Mouse (Mus musculus): Measurements from ENCODE around the gene Zzef1. TPM values are rescaled to one million over a fixed set of nuclear protein-coding genes. Genes with fewer than 3 reads are reported as not detected.
"Not testable (repeated sequence)": the region's sequence is repeated elsewhere in the genome, so short reads cannot be mapped to it uniquely, and the experiment has no call there.

Zzef1 gene
- polyA plus RNA-seq (2015; fragmentation: Nextera tagmentation; extraction: Ambion mirVana) = 10.6 and 11.6 TPM in 2 replicates

GRCm38 (mm10) chr11:72795455-72796295, at the start of gene Zzef1, which contains the start of gene Cyb5d2:
TSS of gene Zzef1 (plus strand) at chr11:72796226.
TSS of gene Cyb5d2 (minus strand) at chr11:72796142.
- Histone ChIP-seq H3K27me3 (no peaks in the 10 kb centered on the region), H3K9ac (peak within 1 kb of the TSS; percentile 94), H3K9me3 (no peaks in the 10 kb centered on the region), H3K4me3 (peak within 1 kb of the TSS; percentile 98), H3K4me2 (peak within 1 kb of the TSS; percentile 93), H3K4me1 (peaks cover 12% of the 10 kb centered on the region), H3K36me3 (no peaks in the 10 kb centered on the region), H3K27ac (peak within 1 kb of the TSS; percentile 86)
- under 1% methylated on average over 69 of the region's 69 CpGs for WGBS
- ATAC-seq (ENCODE audit: insufficient number of reproducible peaks, insufficient read depth, low FRiP score, low TSS enrichment, low read depth) = peak; percentile 87

GRCm38 (mm10) chr11:72751956-72752355, 44.1 kb upstream of the Zzef1 start:
- H3K9me3 ChIP-seq = no peaks in the 10 kb centered on the region
- WGBS = 44% methylated on average over 2 of the region's 2 CpGs

GRCm38 (mm10) chr11:72758316-72758715, 37.7 kb upstream of the Zzef1 start:
- H3K9me3 ChIP-seq = no peaks in the 10 kb centered on the region
- H3K4me3 ChIP-seq = no peak overlapping the region
- H3K9ac ChIP-seq = no peak overlapping the region
- H3K4me2 ChIP-seq = no peak overlapping the region
- no peaks in the 10 kb centered on the region for H3K4me1 ChIP-seq
- ATAC-seq (ENCODE audit: insufficient number of reproducible peaks, insufficient read depth, low FRiP score, low TSS enrichment, low read depth) = no peak
- H3K27me3 ChIP-seq = no peaks in the 10 kb centered on the region
- 93% methylated on average over 5 of the region's 5 CpGs for WGBS
- H3K36me3 ChIP-seq = peaks cover 96% of the 10 kb centered on the region
- no peak overlapping the region for H3K27ac ChIP-seq

More at GRCm38 (mm10) chr11:72751956-72752355, 44.1 kb upstream of the Zzef1 start:
- H3K36me3 ChIP-seq = peaks cover 93% of the 10 kb centered on the region
- no peaks in the 10 kb centered on the region for H3K4me1 ChIP-seq
- no peaks in the 10 kb centered on the region for H3K27me3 ChIP-seq
- ATAC-seq (ENCODE audit: insufficient number of reproducible peaks, insufficient read depth, low FRiP score, low TSS enrichment, low read depth) = no peak
- H3K4me2 ChIP-seq = no peak overlapping the region
- no peak overlapping the region for H3K9ac ChIP-seq
- no peak overlapping the region for H3K27ac ChIP-seq
- H3K4me3 ChIP-seq = no peak overlapping the region

GRCm38 (mm10) chr11:72759581-72759980, 36.4 kb upstream of the Zzef1 start:
- no peak for ATAC-seq (ENCODE audit: insufficient number of reproducible peaks, insufficient read depth, low FRiP score, low TSS enrichment, low read depth)
- Histone ChIP-seq H3K4me3 (no peak overlapping the region), H3K9ac (no peak overlapping the region), H3K36me3 (peaks cover 95% of the 10 kb centered on the region), H3K9me3 (no peaks in the 10 kb centered on the region), H3K4me2 (no peak overlapping the region), H3K27me3 (no peaks in the 10 kb centered on the region), H3K4me1 (no peaks in the 10 kb centered on the region), H3K27ac (no peak overlapping the region)
- 93% methylated on average over 6 of the region's 6 CpGs for WGBS

- H3K27ac ChIP-seq = no peak overlapping the region
- no peak overlapping the region for H3K4me3 ChIP-seq
- H3K4me1 ChIP-seq = no peaks in the 10 kb centered on the region
- no peak for ATAC-seq (ENCODE audit: insufficient number of reproducible peaks, insufficient read depth, low FRiP score, low TSS enrichment, low read depth)
- no peak overlapping the region for H3K4me2 ChIP-seq
- H3K9me3 ChIP-seq = no peaks in the 10 kb centered on the region
- no peak overlapping the region for H3K9ac ChIP-seq
- 84% methylated on average over 1 of the region's 1 CpGs for WGBS
- H3K27me3 ChIP-seq = no peaks in the 10 kb centered on the region
- peaks cover 87% of the 10 kb centered on the region for H3K36me3 ChIP-seq
Measured at GRCm38 (mm10) chr11:72760781-72761180, 35.2 kb upstream of the Zzef1 start.

GRCm38 (mm10) chr11:72764270-72764669, 31.8 kb upstream of the Zzef1 start:
- no peaks in the 10 kb centered on the region for H3K9me3 ChIP-seq
- H3K27ac ChIP-seq = no peak overlapping the region
- no peak overlapping the region for H3K4me2 ChIP-seq
- peaks cover 75% of the 10 kb centered on the region for H3K36me3 ChIP-seq
- no peaks in the 10 kb centered on the region for H3K4me1 ChIP-seq
- H3K4me3 ChIP-seq = no peak overlapping the region
- 86% methylated on average over 4 of the region's 4 CpGs for WGBS
- no peak overlapping the region for H3K9ac ChIP-seq
- no peak for ATAC-seq (ENCODE audit: insufficient number of reproducible peaks, insufficient read depth, low FRiP score, low TSS enrichment, low read depth)
- H3K27me3 ChIP-seq = no peaks in the 10 kb centered on the region

- Histone ChIP-seq H3K9ac (no peak overlapping the region), H3K4me1 (no peaks in the 10 kb centered on the region), H3K27ac (no peak overlapping the region), H3K36me3 (peaks cover 48% of the 10 kb centered on the region), H3K9me3 (no peaks in the 10 kb centered on the region), H3K4me2 (no peak overlapping the region), H3K4me3 (no peak overlapping the region), H3K27me3 (no peaks in the 10 kb centered on the region)
- WGBS = 93% methylated on average over 8 of the region's 8 CpGs
- ATAC-seq (ENCODE audit: insufficient number of reproducible peaks, insufficient read depth, low FRiP score, low TSS enrichment, low read depth) = no peak
Measured at GRCm38 (mm10) chr11:72767716-72768115, 28.3 kb upstream of the Zzef1 start.

- no peaks in the 10 kb centered on the region for H3K9me3 ChIP-seq
- no peak overlapping the region for H3K4me3 ChIP-seq
- 98% methylated on average over 3 of the region's 3 CpGs for WGBS
- H3K4me2 ChIP-seq = no peak overlapping the region
- H3K4me1 ChIP-seq = no peaks in the 10 kb centered on the region
- no peak overlapping the region for H3K9ac ChIP-seq
- H3K36me3 ChIP-seq = peaks cover 35% of the 10 kb centered on the region
- H3K27ac ChIP-seq = no peak overlapping the region
- ATAC-seq (ENCODE audit: insufficient number of reproducible peaks, insufficient read depth, low FRiP score, low TSS enrichment, low read depth) = no peak
- H3K27me3 ChIP-seq = no peaks in the 10 kb centered on the region
Measured at GRCm38 (mm10) chr11:72769061-72769460, 27.0 kb upstream of the Zzef1 start.

GRCm38 (mm10) chr11:72770324-72770723, 25.7 kb upstream of the Zzef1 start:
- H3K9ac ChIP-seq = no peak overlapping the region
- no peaks in the 10 kb centered on the region for H3K27me3 ChIP-seq
- H3K36me3 ChIP-seq = peaks cover 28% of the 10 kb centered on the region
- no peaks in the 10 kb centered on the region for H3K4me1 ChIP-seq
- 92% methylated on average over 3 of the region's 3 CpGs for WGBS
- ATAC-seq (ENCODE audit: insufficient number of reproducible peaks, insufficient read depth, low FRiP score, low TSS enrichment, low read depth) = no peak
- no peak overlapping the region for H3K4me3 ChIP-seq
- H3K4me2 ChIP-seq = no peak overlapping the region
- no peaks in the 10 kb centered on the region for H3K9me3 ChIP-seq
- H3K27ac ChIP-seq = no peak overlapping the region

GRCm38 (mm10) chr11:72770816-72771215, 25.2 kb upstream of the Zzef1 start:
- no peak overlapping the region for H3K4me3 ChIP-seq
- peaks cover 28% of the 10 kb centered on the region for H3K36me3 ChIP-seq
- H3K4me2 ChIP-seq = no peak overlapping the region
- H3K27ac ChIP-seq = no peak overlapping the region
- no peaks in the 10 kb centered on the region for H3K9me3 ChIP-seq
- no peaks in the 10 kb centered on the region for H3K27me3 ChIP-seq
- ATAC-seq (ENCODE audit: insufficient number of reproducible peaks, insufficient read depth, low FRiP score, low TSS enrichment, low read depth) = no peak
- no peaks in the 10 kb centered on the region for H3K4me1 ChIP-seq
- 86% methylated on average over 5 of the region's 5 CpGs for WGBS
- no peak overlapping the region for H3K9ac ChIP-seq

- Histone ChIP-seq H3K36me3 (peaks cover 28% of the 10 kb centered on the region), H3K4me2 (no peak overlapping the region), H3K27me3 (no peaks in the 10 kb centered on the region), H3K27ac (no peak overlapping the region), H3K4me1 (no peaks in the 10 kb centered on the region), H3K4me3 (no peak overlapping the region), H3K9ac (no peak overlapping the region), H3K9me3 (no peaks in the 10 kb centered on the region)
- ATAC-seq (ENCODE audit: insufficient number of reproducible peaks, insufficient read depth, low FRiP score, low TSS enrichment, low read depth) = no peak
- 82% methylated on average over 4 of the region's 4 CpGs for WGBS
Measured at GRCm38 (mm10) chr11:72771461-72771860, 24.6 kb upstream of the Zzef1 start.

GRCm38 (mm10) chr11:72772611-72773010, 23.4 kb upstream of the Zzef1 start:
- not testable (repeated sequence) for H3K9me3 ChIP-seq; H3K4me1 ChIP-seq; H3K4me2 ChIP-seq; H3K4me3 ChIP-seq; H3K9ac ChIP-seq; H3K27me3 ChIP-seq; H3K27ac ChIP-seq; ATAC-seq (ENCODE audit: insufficient number of reproducible peaks, insufficient read depth, low FRiP score, low TSS enrichment, low read depth)
- WGBS = 40% methylated on average over 1 of the region's 1 CpGs
- peaks cover 21% of the 10 kb centered on the region for H3K36me3 ChIP-seq
